Mouse (Mus musculus) erythroblast, embryonic 14.5 days (primary cell): ENCODE results near the gene Pdcd11.

Experiments
- GATA1 ChIP-seq: IDR thresholded peaks from 2 replicates; pipeline ENCODE4 v1.6.1; 2012; ENCODE audit warnings: low read length, inconsistent platforms, mixed read lengths
- TAL1 ChIP-seq: IDR thresholded peaks from 3 replicates; pipeline ENCODE4 v1.6.1; 2012; ENCODE audit warnings: low read length, inconsistent platforms, mixed read lengths

DNA sequence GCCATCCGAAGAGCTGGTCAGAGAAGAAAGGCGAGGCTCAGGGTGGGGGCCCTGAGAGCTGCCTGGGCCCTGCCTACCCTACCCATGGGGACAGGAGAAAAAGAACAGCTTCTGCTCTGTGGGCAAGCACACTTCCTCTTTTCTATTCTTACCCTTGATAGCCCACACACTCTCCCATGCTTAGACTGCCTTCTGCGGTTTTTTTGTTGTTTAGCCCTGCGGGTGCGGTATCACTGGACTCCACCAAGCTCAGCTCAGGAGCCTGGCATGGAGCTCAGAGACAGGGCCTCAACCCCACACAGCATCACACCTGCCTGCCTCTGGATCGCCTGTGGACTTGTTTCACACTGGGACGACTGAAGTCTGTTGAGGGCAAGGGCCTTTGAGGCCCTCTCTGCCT lies 42.6 kb downstream of the Pdcd11 start:
- TF ChIP-seq GATA1 (no peak), TAL1 (no peak)
